Mouse (Mus musculus) myocyte (in vitro differentiated cells): ENCODE results near the gene Ncoa1. TPM values are rescaled to one million over a fixed set of nuclear protein-coding genes. Genes with fewer than 3 reads are reported as not detected.

Source experiments
- H3K27me3 ChIP-seq: one replicate; pipeline ENCODE4 v1.6.1; 2011; ENCODE audit not compliant: control insufficient read depth, insufficient read depth, insufficient read length
- H3K36me3 ChIP-seq: one replicate; pipeline ENCODE4 v1.6.1; 2011; ENCODE audit not compliant: control insufficient read depth, insufficient read depth
- H3K4me2 ChIP-seq: one replicate; pipeline ENCODE4 v1.6.1; 2011; ENCODE audit warnings: low read depth, control low read depth
- H3K4me3 ChIP-seq: one replicate; pipeline ENCODE4 v1.5.1; 2011; ENCODE audit warnings: mild to moderate bottlenecking, control low read depth, moderate library complexity
- H3K79me2 ChIP-seq: one replicate; pipeline ENCODE4 v1.6.1; 2011; ENCODE audit not compliant: control insufficient read depth, insufficient read depth
- H3ac ChIP-seq: one replicate; pipeline ENCODE4 v1.6.1; 2011; ENCODE audit not compliant: control insufficient read depth, insufficient read length
- CEBPB ChIP-seq: IDR thresholded peaks from 2 replicates; pipeline ENCODE4 v1.6.1; 2011; ENCODE audit warnings: mild to moderate bottlenecking, moderate library complexity; ENCODE audit not compliant: poor library complexity, insufficient read depth, severe bottlenecking
- E2F4 ChIP-seq: IDR thresholded peaks from one replicate; pipeline ENCODE4 v1.6.1; 2011; ENCODE audit warnings: mild to moderate bottlenecking, control low read depth, moderate library complexity; ENCODE audit not compliant: insufficient read depth
- MAX ChIP-seq: IDR thresholded peaks from one replicate; pipeline ENCODE4 v1.6.1; 2011; ENCODE audit warnings: low read depth, mild to moderate bottlenecking, control low read depth
- MYOD1 ChIP-seq, 3 experiments: IDR thresholded peaks; one replicate each; pipeline ENCODE4 v1.6.1; 2011; ENCODE audit warnings: control low read depth in 2 of 3, low read depth in 2 of 3, mild to moderate bottlenecking in 2 of 3, moderate library complexity in 1 of 3; ENCODE audit not compliant: insufficient read length in 2 of 3, control insufficient read depth in 1 of 3
- MYOG ChIP-seq, 3 experiments: IDR thresholded peaks; one replicate each; pipeline ENCODE4 v1.6.1; 2011; ENCODE audit warnings: control low read depth in 2 of 3, low read depth in 2 of 3, mild to moderate bottlenecking in 2 of 3; ENCODE audit not compliant: insufficient read length in 2 of 3, control insufficient read depth in 1 of 3, insufficient read depth in 1 of 3
- POLR2A ChIP-seq: IDR thresholded peaks from one replicate; pipeline ENCODE4 v1.6.1; 2011; ENCODE audit warnings: low read depth, mild to moderate bottlenecking, control low read depth, moderate library complexity; ENCODE audit not compliant: insufficient read length
- POLR2AphosphoS2 ChIP-seq: IDR thresholded peaks from one replicate; pipeline ENCODE4 v1.6.1; 2011; ENCODE audit warnings: low read depth, control low read depth; ENCODE audit not compliant: insufficient read length
- REST ChIP-seq: IDR thresholded peaks from one replicate; pipeline ENCODE4 v1.6.1; 2011; ENCODE audit warnings: mild to moderate bottlenecking, control low read depth, moderate library complexity; ENCODE audit not compliant: insufficient read depth, insufficient read length
- SRF ChIP-seq: IDR thresholded peaks from one replicate; pipeline ENCODE4 v1.6.1; 2011; ENCODE audit warnings: low read depth; ENCODE audit not compliant: control insufficient read depth, insufficient read length
- TCF12 ChIP-seq: IDR thresholded peaks from one replicate; pipeline ENCODE4 v1.6.1; 2011; ENCODE audit warnings: mild to moderate bottlenecking, control low read depth; ENCODE audit not compliant: poor library complexity, insufficient read depth, severe bottlenecking
- TCF3 ChIP-seq: IDR thresholded peaks from one replicate; pipeline ENCODE4 v1.6.1; 2011; ENCODE audit warnings: low read depth, control low read depth; ENCODE audit not compliant: insufficient read length
- USF1 ChIP-seq: IDR thresholded peaks from one replicate; pipeline ENCODE4 v1.6.1; 2011; ENCODE audit warnings: low read depth, mild to moderate bottlenecking, control low read depth, moderate library complexity
- polyA plus RNA-seq: library from polyadenylated mRNA; unstranded; fragments of >200 nt; fragmentation: generic; extraction: Trizol; gene quantifications from one replicate; pipeline ENCODE4 v1.2.1, GENCODE M21; 2012; ENCODE audit warnings: missing spikeins

Ncoa1 gene
- polyA plus RNA-seq, 1 experiment: 7.1 TPM

GRCm38 (mm10) chr12:4488411-4488810 is 11.4 kb upstream of the Ncoa1 start:
- Histone ChIP-seq H3ac (no peak overlapping the region), H3K36me3 (no peaks in the 10 kb centered on the region), H3K79me2 (no peaks in the 10 kb centered on the region), H3K4me2 (no peak overlapping the region), H3K27me3 (peaks cover 4% of the 10 kb centered on the region), H3K4me3 (no peak overlapping the region)
- no peak for TF ChIP-seq POLR2AphosphoS2
- TF ChIP-seq E2F4: no peak
- TF ChIP-seq REST: no peak
- TF ChIP-seq TCF12: no peak
- no peak for TF ChIP-seq POLR2A

DNA sequence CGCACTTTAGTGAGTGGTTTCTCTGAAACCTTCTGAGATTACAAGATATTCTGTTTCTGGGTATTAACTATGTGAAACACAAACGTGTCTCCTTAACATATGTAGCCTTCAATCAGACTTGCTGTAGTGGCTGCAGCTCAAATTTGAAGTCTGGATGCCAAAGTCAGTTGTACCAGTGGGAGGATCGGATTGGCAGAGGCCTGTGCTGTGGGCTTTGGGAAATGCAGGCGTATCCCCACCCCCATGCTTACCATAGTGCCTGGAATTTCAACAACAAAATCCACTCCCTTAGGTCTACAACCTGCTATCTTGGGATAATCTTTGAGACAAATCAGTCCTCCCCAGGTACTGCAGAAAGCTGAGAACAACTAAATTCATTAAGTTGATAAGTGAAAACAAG is 6.4 kb upstream of the Ncoa1 start:
- H3K4me3 ChIP-seq: no peak overlapping the region
- H3K27me3 ChIP-seq: peaks cover 9% of the 10 kb centered on the region
- H3K36me3 ChIP-seq: no peaks in the 10 kb centered on the region
- H3K79me2 ChIP-seq: no peaks in the 10 kb centered on the region
- TF ChIP-seq MAX (no peak), MYOG (IDR thresholded peaks at IDR 0.05; ENCODE audit: control insufficient read depth in 1 of 3, insufficient read depth in 1 of 3, insufficient read length in 2 of 3, low read depth in 2 of 3) (no peak), E2F4 (no peak), POLR2AphosphoS2 (no peak), SRF (no peak), REST (no peak), CEBPB (no peak), POLR2A (no peak), TCF12 (no peak), USF1 (no peak)
- H3ac ChIP-seq: no peak overlapping the region
- H3K4me2 ChIP-seq: no peak overlapping the region

GRCm38 (mm10) chr12:4481687-4482086 is 4.7 kb upstream of the Ncoa1 start:
- Histone ChIP-seq H3K36me3 (no peaks in the 10 kb centered on the region), H3K79me2 (no peaks in the 10 kb centered on the region), H3ac (no peak overlapping the region), H3K4me3 (no peak overlapping the region), H3K27me3 (peaks cover 9% of the 10 kb centered on the region), H3K4me2 (no peak overlapping the region)
- no peak for TF ChIP-seq E2F4
- no peak for TF ChIP-seq USF1
- no peak for TF ChIP-seq MYOG (IDR thresholded peaks at IDR 0.05; ENCODE audit: control insufficient read depth in 1 of 3, insufficient read depth in 1 of 3, insufficient read length in 2 of 3, low read depth in 2 of 3)
- no peak for TF ChIP-seq POLR2A
- no peak for TF ChIP-seq POLR2AphosphoS2
- TF ChIP-seq MAX: no peak
- no peak for TF ChIP-seq TCF3
- no peak for TF ChIP-seq CEBPB
- no peak for TF ChIP-seq MYOD1 (IDR thresholded peaks at IDR 0.05; ENCODE audit: control insufficient read depth in 1 of 3, insufficient read length in 2 of 3, low read depth in 2 of 3)

GRCm38 (mm10) chr12:4480250-4480649 is 3.3 kb upstream of the Ncoa1 start:
- Histone ChIP-seq H3K79me2 (peaks cover 10% of the 10 kb centered on the region), H3K27me3 (peaks cover 5% of the 10 kb centered on the region), H3K4me2 (no peak overlapping the region), H3K4me3 (no peak overlapping the region), H3K36me3 (no peaks in the 10 kb centered on the region), H3ac (no peak overlapping the region)
- TF ChIP-seq POLR2A (no peak), REST (no peak), CEBPB (no peak), MYOG (IDR thresholded peaks at IDR 0.05; ENCODE audit: control insufficient read depth in 1 of 3, insufficient read depth in 1 of 3, insufficient read length in 2 of 3, low read depth in 2 of 3) (no peak), POLR2AphosphoS2 (no peak), MYOD1 (IDR thresholded peaks at IDR 0.05; ENCODE audit: control insufficient read depth in 1 of 3, insufficient read length in 2 of 3, low read depth in 2 of 3) (no peak), USF1 (no peak), E2F4 (no peak), TCF12 (no peak)

DNA sequence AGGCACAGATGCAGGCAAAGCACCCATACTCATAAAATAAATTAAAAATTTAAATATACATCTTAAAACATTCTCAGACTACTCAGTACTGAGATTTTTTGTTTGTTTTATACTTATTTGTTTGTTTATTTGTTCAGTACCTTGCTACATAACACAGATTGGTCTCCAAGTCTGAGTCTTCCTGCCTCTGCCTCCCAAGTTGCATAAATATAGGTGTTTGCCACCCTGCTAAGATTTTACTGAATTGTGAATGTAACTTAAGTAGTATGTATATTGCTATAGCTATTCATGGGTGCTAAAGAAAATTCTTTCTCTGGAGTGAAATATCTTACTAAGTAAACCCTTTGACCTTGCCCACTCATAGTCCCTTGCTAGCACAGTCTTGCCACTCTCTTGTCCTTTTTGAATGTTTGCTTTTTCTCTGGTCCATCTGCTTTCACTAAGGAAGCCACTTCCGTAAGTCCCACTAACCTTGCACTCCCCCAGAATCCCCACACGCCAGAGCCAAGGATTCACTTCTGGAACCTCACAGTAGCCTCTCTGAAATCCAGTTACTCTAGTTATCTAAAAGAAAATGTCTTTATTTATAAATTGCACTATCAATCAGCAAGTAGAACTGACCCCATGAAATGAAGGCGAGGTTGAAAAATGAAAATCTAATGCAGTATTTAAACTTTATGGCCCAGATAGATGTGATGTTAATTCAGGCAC is 2.3 kb upstream of the Ncoa1 start:
- TF ChIP-seq MYOD1 (IDR thresholded peaks at IDR 0.05; ENCODE audit: control insufficient read depth in 1 of 3, insufficient read length in 2 of 3, low read depth in 2 of 3) (no peak), MAX (no peak), USF1 (no peak), CEBPB (no peak), TCF12 (no peak), MYOG (IDR thresholded peaks at IDR 0.05; ENCODE audit: control insufficient read depth in 1 of 3, insufficient read depth in 1 of 3, insufficient read length in 2 of 3, low read depth in 2 of 3) (no peak), E2F4 (no peak)
- H3K4me2 ChIP-seq: no peak overlapping the region
- H3K79me2 ChIP-seq: peaks cover 14% of the 10 kb centered on the region
- H3K36me3 ChIP-seq: no peaks in the 10 kb centered on the region
- no peak overlapping the region for H3K4me3 ChIP-seq
- peaks cover 5% of the 10 kb centered on the region for H3K27me3 ChIP-seq
- no peak overlapping the region for H3ac ChIP-seq
